Mouse (Mus musculus) liver, adult (tissue): ENCODE results near the gene Tdrd9.

ENCODE experiments used
- GATA4 ChIP-seq: IDR thresholded peaks from 2 replicates; pipeline ENCODE4 v1.6.1; 2014; ENCODE audit warnings: mild to moderate bottlenecking, low read length; ENCODE audit not compliant: insufficient replicate concordance

Tdrd9 gene

DNA sequence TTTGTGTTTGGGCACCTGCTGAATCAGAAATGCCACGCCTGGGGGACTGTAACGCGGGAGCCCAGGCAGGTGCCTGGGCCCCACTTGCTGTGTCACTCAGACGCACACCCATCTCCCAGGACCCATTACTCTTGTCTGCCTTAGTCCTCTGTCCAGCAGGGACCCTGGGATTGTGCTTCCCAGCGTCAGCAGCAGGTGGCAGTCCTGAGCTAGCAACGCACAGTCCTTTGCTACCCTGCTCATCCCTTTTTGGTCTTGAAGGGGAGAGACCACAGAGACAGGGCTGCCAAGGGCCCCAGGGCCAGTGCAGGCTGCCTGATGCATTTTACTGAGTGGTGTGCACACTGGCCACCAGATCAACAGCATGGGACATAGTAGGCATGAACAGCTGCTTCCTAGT is 106.3 kb downstream of the Tdrd9 start:
- no peak for TF ChIP-seq GATA4

- no peak for TF ChIP-seq GATA4
These were observed 108.6 kb downstream of the Tdrd9 start for GRCm38 (mm10) chr12:112079911-112080310.

- TF ChIP-seq GATA4: no peak
These were observed 109.6 kb downstream of the Tdrd9 start for GRCm38 (mm10) chr12:112080911-112081310.

- no peak for TF ChIP-seq GATA4
These were observed 110.9 kb downstream of the Tdrd9 start for GRCm38 (mm10) chr12:112082241-112082640.

DNA sequence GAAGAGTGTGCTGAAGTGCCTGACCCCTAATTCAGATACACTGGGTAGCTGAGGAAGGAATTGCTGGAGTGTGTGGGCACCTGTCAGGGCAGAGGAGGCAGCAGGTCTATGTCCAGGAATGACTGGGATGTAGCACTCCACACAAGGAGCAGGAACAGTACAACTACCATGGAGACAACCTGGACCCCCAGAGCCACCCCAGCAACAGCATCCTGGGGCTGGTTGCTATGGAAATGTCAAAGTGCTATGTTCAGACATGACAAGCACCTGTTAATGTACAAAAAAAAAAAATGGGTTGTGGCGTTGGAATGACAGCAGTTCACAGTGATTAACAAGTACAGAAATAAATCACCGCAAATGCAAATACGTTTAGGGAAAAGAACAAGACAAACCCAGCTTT is 114.9 kb downstream of the Tdrd9 start:
- TF ChIP-seq GATA4: no peak

GRCm38 (mm10) chr12:112086726-112087125 is 115.4 kb downstream of the Tdrd9 start:
- TF ChIP-seq GATA4: no peak

- no peak for TF ChIP-seq GATA4
These were observed 117.4 kb downstream of the Tdrd9 start for GRCm38 (mm10) chr12:112088609-112089324.

DNA sequence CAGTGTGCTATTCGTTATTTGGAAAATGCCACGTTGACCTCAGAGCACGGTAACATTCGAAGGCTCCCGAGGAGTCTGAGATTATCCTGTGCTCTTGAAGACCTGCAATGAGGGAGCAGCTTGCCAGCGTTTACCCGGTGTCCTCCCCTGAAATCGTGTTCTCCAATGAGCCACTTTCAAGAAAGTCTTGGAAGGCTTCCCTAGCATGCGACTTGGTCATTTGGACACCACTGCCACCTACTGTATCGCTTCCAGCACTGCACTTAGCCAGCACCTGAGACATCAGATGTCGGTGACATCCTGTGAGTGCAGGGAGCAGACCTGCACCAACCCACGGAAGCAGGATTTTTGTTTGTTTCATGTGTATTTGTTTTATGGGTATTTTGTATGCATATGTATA is 119.7 kb downstream of the Tdrd9 start:
- no peak for TF ChIP-seq GATA4

DNA sequence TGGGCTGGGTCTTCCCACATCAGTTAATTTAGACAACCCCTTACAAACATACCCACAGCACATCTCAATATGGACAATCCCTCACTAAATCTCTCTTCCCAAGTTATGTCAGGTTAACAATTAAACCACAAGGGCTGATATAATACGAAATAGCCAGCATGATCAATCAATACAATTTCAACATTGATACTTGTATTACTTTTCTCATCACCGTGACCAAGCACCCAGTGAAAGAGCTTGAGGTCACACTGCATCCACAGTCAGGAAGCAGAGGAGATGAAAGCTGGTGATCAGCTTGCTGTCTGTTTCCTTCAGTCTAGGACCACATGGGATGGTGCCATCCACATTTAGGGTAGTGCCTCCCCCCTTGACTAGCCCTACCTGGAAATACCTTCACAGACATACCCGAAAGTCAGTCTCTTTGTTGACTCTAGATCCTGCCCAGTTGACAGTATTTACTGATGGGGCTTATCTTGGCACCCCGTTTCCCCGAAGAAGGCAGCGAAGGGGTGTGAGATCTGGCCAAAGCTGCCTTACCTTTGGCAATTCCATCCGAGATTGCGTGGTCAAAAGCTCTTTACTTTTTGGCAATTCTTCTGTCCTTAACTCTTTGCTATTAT is 123.0 kb downstream of the Tdrd9 start:
- TF ChIP-seq GATA4: no peak

DNA sequence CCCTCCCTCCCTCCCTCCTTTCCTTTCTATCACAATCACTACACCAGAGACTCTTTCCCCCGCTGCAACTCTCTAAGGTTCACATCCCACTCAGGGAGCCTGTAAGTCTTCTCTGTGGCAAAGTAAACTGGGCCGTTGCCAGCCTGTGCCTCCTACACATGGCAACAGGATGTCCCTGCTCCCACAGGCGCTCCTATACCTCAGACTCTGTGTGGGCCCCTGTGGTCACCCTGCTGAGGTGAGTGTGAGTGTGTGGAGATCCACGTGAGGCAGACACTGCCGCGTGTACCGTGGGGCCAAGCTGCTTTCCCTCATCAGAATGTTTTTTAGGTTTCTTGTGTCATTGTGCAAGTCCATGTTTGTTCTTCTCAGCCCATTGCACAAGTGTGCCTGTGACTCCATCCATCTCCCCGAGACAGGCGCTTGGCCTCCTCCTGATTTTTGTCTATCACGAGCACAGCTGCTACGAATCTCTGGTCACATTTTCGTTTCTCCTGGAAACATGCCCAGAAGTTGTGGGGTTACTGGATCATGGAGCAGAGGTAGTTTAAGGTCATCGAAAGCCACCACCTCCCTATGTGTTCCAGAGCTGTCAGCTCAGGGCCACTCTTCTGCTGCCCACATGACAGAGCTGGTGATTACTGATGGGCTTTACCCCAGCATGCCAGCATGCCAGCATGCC is 124.8 kb downstream of the Tdrd9 start:
- no peak for TF ChIP-seq GATA4

GRCm38 (mm10) chr12:112096733-112097117 is 125.4 kb downstream of the Tdrd9 start:
- TF ChIP-seq GATA4: no peak

- no peak for TF ChIP-seq GATA4
These were observed 128.7 kb downstream of the Tdrd9 start for GRCm38 (mm10) chr12:112100106-112100505.

GRCm38 (mm10) chr12:112101045-112101444 is 129.7 kb downstream of the Tdrd9 start:
- TF ChIP-seq GATA4: no peak

GRCm38 (mm10) chr12:112103179-112103578 is 131.8 kb downstream of the Tdrd9 start:
- no peak for TF ChIP-seq GATA4

DNA sequence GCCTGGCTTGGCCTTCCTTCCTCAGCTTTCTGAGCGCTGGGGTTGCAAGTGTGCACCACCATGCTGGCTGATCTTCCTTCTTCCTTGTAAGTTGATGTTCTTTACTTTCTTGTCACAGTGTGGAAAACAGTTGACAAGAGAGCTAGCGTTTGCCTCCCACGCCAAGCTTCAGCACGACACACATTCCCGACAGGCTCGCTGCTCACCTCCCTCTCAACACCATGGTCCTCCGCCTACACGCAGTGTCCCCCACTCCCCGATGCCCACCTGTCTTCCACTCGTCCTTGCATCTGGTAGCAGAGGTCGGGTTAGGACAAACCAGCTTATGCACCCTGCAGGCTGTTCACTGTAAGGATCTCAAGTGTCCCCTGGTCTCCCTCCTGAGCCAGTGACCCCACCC is 133.5 kb downstream of the Tdrd9 start:
- no peak for TF ChIP-seq GATA4

- no peak for TF ChIP-seq GATA4
These were observed 135.2 kb downstream of the Tdrd9 start, which contains the start of gene Aspg for GRCm38 (mm10) chr12:112106541-112106971. Gene Aspg (plus strand): TSS chr12:112106679.
